Mouse (Mus musculus): ENCODE data around the gene Olfr62.
A peak's percentile ranks its signal among the peaks of the same experiment; 100 is the strongest.

Olfr62 gene

DNA sequence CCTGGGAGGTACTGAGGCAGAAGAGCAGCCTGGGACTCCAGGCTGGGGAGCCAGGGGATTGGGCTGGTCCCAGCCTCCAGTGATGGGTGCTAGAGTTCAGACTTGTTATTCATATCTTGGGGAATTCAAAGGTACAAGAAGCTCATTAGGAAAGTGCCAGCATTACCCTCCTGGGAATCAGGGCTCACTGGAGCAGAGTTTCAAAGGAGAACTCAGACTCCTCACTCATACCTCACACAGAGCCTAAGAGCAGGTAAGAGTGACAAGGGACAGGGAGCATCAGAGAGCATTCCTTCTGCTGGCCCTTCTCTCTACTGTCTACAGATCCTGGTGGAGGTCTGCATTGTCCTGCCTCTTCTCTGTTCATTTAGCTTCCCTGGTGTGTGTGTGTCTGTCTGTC is at the start of gene Olfr62:
Olfr62 (plus strand) TSS at position 301 of the 400 bp plus-strand sequence.
- no peak for DNase-seq (ENCODE audit: low read depth)

DNA sequence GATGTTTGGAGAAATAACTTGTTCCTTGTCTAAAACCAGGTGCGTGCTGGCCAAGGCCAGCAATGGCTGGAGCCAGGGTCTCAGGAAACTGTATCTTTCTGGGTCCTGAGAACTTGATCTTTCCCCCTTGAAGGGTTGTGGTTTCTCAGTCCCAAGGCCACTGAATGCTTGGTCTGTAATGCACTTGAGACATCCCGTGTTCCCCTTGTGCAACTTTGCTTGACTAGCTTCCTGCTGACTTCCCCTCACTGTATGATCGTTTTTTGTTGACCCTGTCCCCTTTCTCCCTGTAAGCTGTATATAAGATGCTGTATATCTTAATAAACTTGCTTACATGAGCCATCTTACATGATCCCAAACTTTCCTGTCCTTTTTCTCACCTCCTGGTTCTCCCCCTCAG is 48.9 kb upstream of the Olfr62 start:
- DNase-seq (ENCODE audit: low read depth) = no peak

DNA sequence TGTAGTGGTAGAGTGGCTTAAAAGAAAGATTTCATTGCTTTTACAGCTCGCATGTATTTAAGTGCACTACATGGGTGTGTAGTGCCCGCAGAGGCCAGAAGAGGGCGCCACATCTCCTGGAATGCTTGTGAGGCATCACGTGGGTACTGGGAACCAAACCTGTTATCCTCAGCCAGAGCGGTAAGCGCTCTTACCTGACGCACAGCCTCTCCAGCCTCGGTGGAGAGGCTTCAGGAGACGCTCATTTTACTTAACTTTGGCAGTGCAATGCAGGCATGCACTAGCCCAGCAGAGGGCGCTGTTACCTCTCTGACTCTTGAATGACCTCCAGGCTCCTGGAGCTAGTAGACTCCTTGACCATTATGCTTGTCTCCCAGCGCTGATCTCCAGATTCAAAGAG is 46.1 kb upstream of the Olfr62 start:
- peak; percentile 33 for DNase-seq (ENCODE audit: low read depth)

- peak; percentile 36 for DNase-seq (ENCODE audit: low read depth)
Observed at GRCm38 (mm10) chr4:118615412-118615811, 43.3 kb upstream of the Olfr62 start.

DNA sequence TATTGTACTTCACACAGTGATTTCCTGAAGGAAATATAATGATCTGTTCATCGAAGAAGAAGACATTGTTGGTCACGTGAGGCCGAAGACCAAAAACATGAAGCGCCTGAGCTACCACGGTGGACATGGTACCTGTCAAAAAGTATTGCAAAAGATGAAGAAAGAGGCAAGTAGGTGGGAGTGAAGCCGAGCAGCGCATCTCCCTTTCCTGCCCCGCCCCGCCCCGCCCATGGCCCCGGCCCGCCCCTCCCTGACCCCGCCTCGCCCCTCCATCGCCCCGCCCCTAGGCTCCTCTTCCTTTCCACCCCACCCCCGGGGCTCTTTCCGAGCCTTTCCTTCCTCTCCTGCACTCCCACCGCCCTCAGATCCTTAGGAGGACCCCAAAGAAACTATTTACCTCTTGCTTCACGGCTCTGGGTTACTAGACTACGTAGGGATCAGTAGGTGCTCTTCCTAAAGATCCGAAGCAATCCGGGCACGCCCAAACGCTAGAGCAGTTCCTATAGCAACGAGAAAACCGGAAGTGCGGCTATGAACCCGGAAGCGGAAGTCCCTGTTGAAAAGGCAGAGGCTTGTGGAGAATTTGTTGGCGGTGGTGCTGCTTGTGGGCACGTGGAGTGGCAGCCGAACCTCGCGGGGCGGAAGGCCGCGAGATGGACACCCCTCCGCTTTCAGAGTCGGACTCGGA is 38.3 kb upstream of the Olfr62 start, which contains the start of the genes Cfap57 and Ebna1bp2:
Cfap57 (minus strand) TSS at position 499 of the 688 bp plus-strand sequence.
Ebna1bp2 (plus strand) TSS at position 521 of the 688 bp plus-strand sequence.
- DNase-seq (ENCODE audit: low read depth) = peak; percentile 96

GRCm38 (mm10) chr4:118620967-118621320 is 37.8 kb upstream of the Olfr62 start:
- no peak for DNase-seq (ENCODE audit: low read depth)

DNA sequence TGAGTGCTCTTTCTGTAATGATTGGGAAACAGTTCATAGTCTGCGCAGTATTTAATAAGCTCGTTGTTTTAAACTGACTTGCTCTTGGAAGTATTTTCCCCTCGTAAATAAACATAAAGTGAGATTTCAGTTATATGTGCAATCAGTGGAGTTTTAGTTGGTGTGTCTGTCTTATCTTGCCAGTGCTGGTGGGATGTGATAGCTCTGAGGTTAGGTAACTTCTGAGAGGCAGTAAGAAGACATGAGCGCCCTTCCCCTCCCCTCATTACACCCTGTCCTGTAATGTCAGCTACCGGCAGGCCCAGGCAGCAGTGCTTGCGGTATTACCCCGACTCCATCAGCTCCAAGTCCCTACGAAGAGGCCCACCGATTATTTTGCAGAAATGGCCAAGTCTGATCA is 37.0 kb upstream of the Olfr62 start:
- DNase-seq (ENCODE audit: low read depth) = no peak

- no peak for DNase-seq (ENCODE audit: low read depth)
Observed at GRCm38 (mm10) chr4:118630261-118630660, 28.5 kb upstream of the Olfr62 start.

- peak; percentile 49 for DNase-seq (ENCODE audit: low read depth)
Observed at GRCm38 (mm10) chr4:118642346-118643190, 16.2 kb upstream of the Olfr62 start.

- peak; percentile 86 for DNase-seq (ENCODE audit: low read depth)
Observed at GRCm38 (mm10) chr4:118645234-118645633, 13.5 kb upstream of the Olfr62 start.

DNA sequence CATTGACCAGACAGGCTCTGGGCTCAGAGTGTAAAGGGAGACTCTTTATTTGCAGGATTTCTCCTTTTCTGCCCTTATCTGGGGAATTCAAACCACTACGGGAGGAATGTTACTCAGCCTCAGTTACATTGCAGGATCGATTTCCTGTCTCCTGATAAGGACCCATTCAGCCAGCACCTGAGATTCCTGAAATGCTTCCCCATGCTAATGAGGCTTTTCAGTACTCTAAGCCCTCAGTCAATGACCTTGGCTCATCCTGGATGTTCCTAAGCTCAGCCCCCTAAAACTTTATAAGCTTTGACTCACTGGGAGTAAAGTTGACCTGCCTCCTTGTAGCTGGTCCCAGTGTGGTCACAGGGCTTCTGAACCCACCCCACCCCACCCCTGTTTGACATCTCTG is 28.3 kb downstream of the Olfr62 start:
- no peak for DNase-seq (ENCODE audit: low read depth)

GRCm38 (mm10) chr4:118692412-118692973 is 33.7 kb downstream of the Olfr62 start, which contains the start of gene Olfr1342:
TSS of gene Olfr1342 (minus strand) at chr4:118692756.
- no peak for DNase-seq (ENCODE audit: low read depth)

GRCm38 (mm10) chr4:118693812-118694211 is 35.1 kb downstream of the Olfr62 start:
- no peak for DNase-seq (ENCODE audit: low read depth)

GRCm38 (mm10) chr4:118703223-118703622 is 44.5 kb downstream of the Olfr62 start, which contains the start of gene Olfr1341:
TSS of gene Olfr1341 (plus strand) at chr4:118703523.
- no peak for DNase-seq (ENCODE audit: low read depth)

DNA sequence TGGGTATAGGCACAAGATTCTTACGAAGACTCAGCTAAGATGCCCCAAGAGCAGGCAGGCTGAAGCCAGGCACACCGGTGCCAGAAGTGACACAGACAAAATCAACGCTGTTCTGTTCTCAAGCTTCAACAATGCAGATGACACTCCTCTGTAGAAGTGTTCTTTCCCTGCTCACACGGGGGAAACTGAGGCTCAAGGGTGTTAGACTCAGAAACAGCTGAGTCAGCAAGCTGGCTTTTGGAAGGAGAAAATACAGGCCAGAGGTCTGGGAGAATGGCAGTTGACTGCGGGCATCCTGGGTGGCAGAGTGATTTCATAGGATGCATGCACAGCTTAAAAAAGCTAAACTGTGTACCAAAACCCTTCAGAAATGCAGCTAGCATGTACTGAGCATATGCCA is 49.3 kb downstream of the Olfr62 start:
- DNase-seq (ENCODE audit: low read depth) = no peak

DNA sequence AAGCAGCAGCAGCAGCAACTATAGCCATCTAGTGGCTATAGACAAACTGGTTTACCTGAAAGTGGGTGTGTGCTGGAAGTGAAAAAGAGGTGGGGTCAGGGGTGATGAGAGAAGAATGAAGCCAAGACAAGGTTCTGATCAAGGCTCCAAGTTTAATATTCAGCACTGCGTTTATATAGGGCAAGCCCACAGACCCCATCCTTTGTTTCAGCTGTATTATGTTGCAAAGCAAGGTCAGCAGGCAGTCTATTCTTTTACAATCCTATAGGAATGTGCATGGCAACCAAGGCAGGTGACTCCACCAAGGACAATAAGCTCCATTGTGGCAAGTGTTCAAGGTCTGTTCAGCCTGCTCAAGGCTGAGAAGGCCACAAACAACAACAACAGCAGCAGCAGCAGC is 52.9 kb downstream of the Olfr62 start:
- DNase-seq (ENCODE audit: low read depth) = no peak

Data from NIH3T3 (cell line).